Mouse (Mus musculus) liver, postnatal 0 days (tissue): ENCODE measurements at regions not wholly inside any gene's neighbourhood (a gene's known extent, or its start where the extent isn't known, plus 50 kb on each side); places are given as distances from the start of the nearest gene placed in this dataset.

Source experiments
- CTCF ChIP-seq: sonication (generic); IDR thresholded peaks from 2 replicates; pipeline ENCODE4 v1.5.1; 2016; ENCODE audit warnings: antibody characterized with exemption, low read depth
- EP300 ChIP-seq: IDR thresholded peaks from 2 replicates; pipeline ENCODE4 v1.6.1; 2016; ENCODE audit warnings: antibody characterized with exemption, low read depth, mild to moderate bottlenecking

GRCm38 (mm10) chr15:17006139-17006538 is 277.6 kb downstream of the Cdh9 start:
- TF ChIP-seq CTCF: no peak
- no peak for TF ChIP-seq EP300
